Mouse (Mus musculus) frontal cortex, postnatal 36 days (tissue): ENCODE measurements around the gene Zfp408.

ENCODE experiments used
- DNase-seq, 2 experiments: peaks; one replicate each; pipeline ENCODE4 v3.0.0; 2022; ENCODE audit warnings: low spot score in 2 of 2

Zfp408 gene

GRCm38 (mm10) chr2:91649553-91650359, at the start of gene Zfp408, which contains the start of gene Arhgap1:
Gene Zfp408, minus strand, starts transcription at chr2:91649791.
Gene Arhgap1, plus strand, starts transcription at chr2:91649860.
- peak; percentile 94 to 97 for DNase-seq

- no peak for DNase-seq
Observed at GRCm38 (mm10) chr2:91699225-91699624, 49.6 kb upstream of the Zfp408 start.

GRCm38 (mm10) chr2:91696225-91696590, 46.6 kb upstream of the Zfp408 start:
- DNase-seq = no peak

- peak; percentile 34 to 55 for DNase-seq
Observed at GRCm38 (mm10) chr2:91695436-91696224, 46.0 kb upstream of the Zfp408 start.

- peak in 1 of 2 experiments; percentile 44 for DNase-seq
Observed at GRCm38 (mm10) chr2:91689452-91689851, 39.9 kb upstream of the Zfp408 start.

- no peak for DNase-seq
Observed at GRCm38 (mm10) chr2:91683919-91684318, 34.3 kb upstream of the Zfp408 start.

- DNase-seq = peak; percentile 49 to 71
Observed at GRCm38 (mm10) chr2:91682850-91683249, 33.3 kb upstream of the Zfp408 start.

- DNase-seq = no peak
Observed at GRCm38 (mm10) chr2:91676961-91677360, 27.4 kb upstream of the Zfp408 start.

GRCm38 (mm10) chr2:91676420-91676819, 26.8 kb upstream of the Zfp408 start:
- DNase-seq = no peak

GRCm38 (mm10) chr2:91674895-91675294, 25.3 kb upstream of the Zfp408 start:
- DNase-seq = peak; percentile 36 to 58

- no peak for DNase-seq
Observed at GRCm38 (mm10) chr2:91673587-91673986, 24.0 kb upstream of the Zfp408 start.

- no peak for DNase-seq
Observed at GRCm38 (mm10) chr2:91670038-91670437, 20.4 kb upstream of the Zfp408 start.

GRCm38 (mm10) chr2:91669326-91669725, 19.7 kb upstream of the Zfp408 start:
- no peak for DNase-seq

- no peak for DNase-seq
Observed at GRCm38 (mm10) chr2:91667747-91668146, 18.2 kb upstream of the Zfp408 start.

GRCm38 (mm10) chr2:91666386-91666910, 16.9 kb upstream of the Zfp408 start:
- no peak for DNase-seq

GRCm38 (mm10) chr2:91664780-91665179, 15.2 kb upstream of the Zfp408 start:
- DNase-seq = no peak

GRCm38 (mm10) chr2:91660981-91661380, 11.4 kb upstream of the Zfp408 start:
- no peak for DNase-seq

GRCm38 (mm10) chr2:91659657-91660056, 10.1 kb upstream of the Zfp408 start:
- no peak for DNase-seq

GRCm38 (mm10) chr2:91656774-91657173, 7.2 kb upstream of the Zfp408 start:
- DNase-seq = no peak

- DNase-seq = no peak
Observed at GRCm38 (mm10) chr2:91655827-91656226, 6.2 kb upstream of the Zfp408 start.

- no peak for DNase-seq
Observed at GRCm38 (mm10) chr2:91655388-91655787, 5.8 kb upstream of the Zfp408 start.

- peak; percentile 39 to 43 for DNase-seq
Observed at GRCm38 (mm10) chr2:91652863-91653262, 3.3 kb upstream of the Zfp408 start.
